Mouse (Mus musculus) megakaryocyte progenitor cell, adult 5-6 weeks (primary cell): ENCODE measurements around the gene Hist1h1e. TPM values are rescaled to one million over a fixed set of nuclear protein-coding genes. Genes with fewer than 3 reads are reported as not detected.

Experiments
- ATAC-seq: replicated peaks from 2 replicates; pipeline ENCODE4 v1.8.0; 2016; ENCODE audit warnings: mild to moderate bottlenecking, moderate TSS enrichment, inconsistent platforms; ENCODE audit not compliant: poor library complexity
- total RNA-seq, 2 experiments: library from RNA; stranded (forward) in 1 of 2; stranded (reverse) in 1 of 2; fragments of 157-497, 149-512 nt in 1 of 2; fragments of 200-1000 nt in 1 of 2; gene quantifications; 2 replicates each; pipeline versions ENCODE4 v1.2.3 to v1.2.4; 2015 to 2017

Gene Hist1h1e
- total RNA-seq (2015) (297 TPM in 2 replicates), total RNA-seq (2017) (260 and 272 TPM in 2 replicates)

- ATAC-seq, result peak; percentile 56
Observed at GRCm38 (mm10) chr13:23622175-23622671, at the start of gene Hist1h1e. Gene Hist1h1e, minus strand, starts transcription at chr13:23622558.

DNA sequence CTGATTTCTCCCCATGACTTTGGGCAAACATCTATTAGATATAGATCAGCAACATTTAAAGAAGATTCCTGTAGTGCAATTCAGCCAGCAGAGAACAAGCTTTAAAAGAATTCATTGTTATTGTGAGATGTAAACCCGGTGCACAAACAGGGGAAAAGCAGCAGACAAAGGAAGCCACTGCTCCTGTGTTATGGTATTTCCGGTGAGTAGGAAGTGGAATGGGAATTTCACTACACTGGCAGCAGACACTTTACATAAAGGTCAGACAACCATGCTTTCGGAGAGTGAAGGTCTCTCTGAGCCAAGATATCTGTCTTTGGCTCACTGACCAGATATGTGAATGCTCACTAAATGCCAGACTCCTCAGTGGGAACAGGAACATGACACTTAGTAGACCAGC is 40.2 kb upstream of the Hist1h1e start:
- no peak for ATAC-seq

- no peak for ATAC-seq
Observed at GRCm38 (mm10) chr13:23659636-23660366, 37.4 kb upstream of the Hist1h1e start.

- peak; percentile 89 for ATAC-seq
Observed at GRCm38 (mm10) chr13:23630653-23631052, 8.3 kb upstream of the Hist1h1e start.

DNA sequence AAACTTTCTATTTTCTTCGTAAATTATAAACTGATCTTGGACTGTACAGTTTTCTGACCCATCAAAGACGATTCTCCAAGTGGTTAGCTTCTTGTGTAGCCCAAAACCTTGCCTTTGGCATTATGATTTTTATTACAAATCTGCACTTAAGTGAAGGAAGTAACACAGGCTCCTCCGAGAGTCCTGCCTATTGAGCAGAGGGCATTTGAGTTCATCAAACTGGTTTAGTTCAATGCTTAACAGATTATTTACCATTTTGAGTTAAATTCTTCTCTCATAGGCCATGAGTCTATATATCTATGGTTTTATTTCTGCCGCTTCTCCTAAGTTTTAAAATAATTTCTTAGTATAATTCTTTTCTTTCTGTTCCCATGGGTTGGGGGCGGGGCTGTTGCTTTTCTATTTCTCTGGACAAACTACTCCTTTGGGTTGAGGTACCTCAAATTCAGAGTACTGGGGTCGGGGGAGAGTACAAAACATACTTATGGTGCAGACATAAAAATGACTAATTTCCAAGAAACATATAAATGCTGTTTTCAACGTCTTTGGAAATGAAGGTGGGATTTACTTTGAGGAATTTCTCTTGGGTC is 598 bp upstream of the Hist1h1e start:
- no peak for ATAC-seq

DNA sequence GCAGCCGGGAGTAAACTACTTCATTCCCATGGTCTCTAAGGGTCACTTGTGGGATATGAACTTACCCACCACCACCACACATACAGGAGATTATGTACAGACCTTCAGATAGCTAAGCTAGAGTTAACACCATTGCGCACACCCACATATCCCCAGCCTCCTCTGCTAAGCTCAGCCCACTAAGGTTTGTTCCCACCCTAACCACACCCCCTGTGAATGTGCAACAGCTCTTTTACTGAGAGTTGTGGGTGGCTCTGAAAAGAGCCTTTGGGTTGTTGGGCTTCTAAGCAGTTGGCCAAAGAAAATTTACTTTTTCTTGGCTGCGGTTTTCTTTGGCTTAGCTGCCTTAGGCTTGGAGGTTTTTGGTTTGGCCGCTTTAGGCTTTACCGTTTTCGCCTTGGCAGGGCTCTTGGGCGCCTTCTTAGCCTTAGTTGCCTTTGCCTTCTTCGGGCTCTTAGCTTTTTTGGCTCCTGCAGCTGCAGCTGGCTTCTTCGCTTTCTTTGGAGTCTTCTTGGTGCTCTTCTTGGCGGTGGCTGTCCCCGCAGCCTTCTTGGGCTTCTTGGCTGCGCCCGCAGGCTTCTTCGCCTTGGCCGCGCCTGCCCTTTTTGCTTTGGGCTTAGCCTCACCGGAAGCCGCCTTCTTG is 705 bp downstream of the Hist1h1e start:
- ATAC-seq, result peak; percentile 65

GRCm38 (mm10) chr13:23620733-23621531 is 1.4 kb downstream of the Hist1h1e start, which contains the start of gene Hist1h2be:
Gene Hist1h2be, minus strand, starts transcription at chr13:23621124.
- ATAC-seq, result peak; percentile 56

- ATAC-seq, result no peak
Observed at GRCm38 (mm10) chr13:23620056-23620732, 2.2 kb downstream of the Hist1h1e start.

DNA sequence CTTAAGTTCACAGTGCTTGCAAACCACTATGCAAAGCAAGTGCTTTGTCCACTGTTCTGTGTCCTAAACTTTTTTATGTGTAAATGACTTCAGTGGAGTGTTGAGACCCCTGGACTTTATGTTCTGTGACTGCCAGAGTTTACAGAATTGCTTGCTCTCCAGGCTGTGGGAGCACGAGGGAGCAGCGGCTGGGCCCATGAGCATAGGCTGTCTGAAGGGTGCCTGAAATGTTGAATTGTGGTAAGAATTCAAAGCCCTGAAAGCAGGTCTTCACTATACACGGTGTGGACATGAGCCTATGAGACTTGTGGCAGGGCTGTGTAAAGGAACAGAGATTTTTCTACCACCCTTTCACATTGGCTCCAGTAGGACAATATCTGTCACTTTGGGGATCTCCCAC is 10.7 kb downstream of the Hist1h1e start:
- ATAC-seq, result no peak

DNA sequence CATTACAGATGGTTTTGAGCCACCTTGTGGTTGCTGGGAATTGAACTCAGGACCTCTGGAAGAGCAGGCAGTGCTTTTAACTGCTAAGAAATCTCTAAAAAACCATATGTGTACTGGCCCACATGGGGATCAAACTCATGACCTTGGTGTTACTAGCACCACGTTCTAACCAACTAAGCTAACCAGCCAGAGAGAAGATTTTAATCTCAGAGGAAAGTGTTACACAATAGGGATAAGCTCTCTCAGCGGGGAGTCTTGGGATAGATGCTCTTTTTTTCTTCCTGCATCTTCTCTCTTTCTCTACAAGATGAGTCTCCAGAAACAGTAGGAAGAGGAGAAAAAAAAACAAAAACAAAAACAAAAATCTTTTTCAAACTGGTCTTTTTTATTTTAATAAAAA is 12.0 kb downstream of the Hist1h1e start:
- no peak for ATAC-seq

GRCm38 (mm10) chr13:23609844-23610243 is 12.5 kb downstream of the Hist1h1e start:
- ATAC-seq, result no peak

- peak; percentile 92 for ATAC-seq
Observed at GRCm38 (mm10) chr13:23609209-23609608, 13.1 kb downstream of the Hist1h1e start.

- ATAC-seq, result no peak
Observed at GRCm38 (mm10) chr13:23605052-23605451, 17.3 kb downstream of the Hist1h1e start.

DNA sequence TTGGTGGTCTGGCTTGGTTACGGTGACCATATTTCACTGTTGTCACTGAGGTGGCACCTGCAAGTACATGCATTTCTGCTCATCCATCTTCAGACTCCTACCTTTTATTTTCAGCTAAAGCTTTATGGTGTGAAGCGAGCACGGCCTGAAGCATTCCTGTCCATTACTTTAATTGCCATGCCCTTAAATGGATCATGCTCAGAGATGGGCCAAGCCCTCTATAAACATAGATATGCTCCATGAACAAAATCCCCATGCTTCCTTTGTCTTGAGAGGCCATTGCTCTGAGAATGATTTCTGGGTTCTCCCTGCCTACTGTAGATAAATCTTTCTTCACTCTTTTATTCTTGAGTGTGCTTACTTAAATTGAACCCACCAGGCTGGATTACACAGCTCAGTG is 17.9 kb downstream of the Hist1h1e start:
- ATAC-seq, result no peak

GRCm38 (mm10) chr13:23603182-23603699 is 19.1 kb downstream of the Hist1h1e start:
- ATAC-seq, result no peak

- ATAC-seq, result peak; percentile 73
Observed at GRCm38 (mm10) chr13:23597957-23598356, 24.4 kb downstream of the Hist1h1e start.

- peak; percentile 88 for ATAC-seq
Observed at GRCm38 (mm10) chr13:23595622-23596372, 26.6 kb downstream of the Hist1h1e start.

GRCm38 (mm10) chr13:23595185-23595584 is 27.2 kb downstream of the Hist1h1e start:
- ATAC-seq, result no peak

DNA sequence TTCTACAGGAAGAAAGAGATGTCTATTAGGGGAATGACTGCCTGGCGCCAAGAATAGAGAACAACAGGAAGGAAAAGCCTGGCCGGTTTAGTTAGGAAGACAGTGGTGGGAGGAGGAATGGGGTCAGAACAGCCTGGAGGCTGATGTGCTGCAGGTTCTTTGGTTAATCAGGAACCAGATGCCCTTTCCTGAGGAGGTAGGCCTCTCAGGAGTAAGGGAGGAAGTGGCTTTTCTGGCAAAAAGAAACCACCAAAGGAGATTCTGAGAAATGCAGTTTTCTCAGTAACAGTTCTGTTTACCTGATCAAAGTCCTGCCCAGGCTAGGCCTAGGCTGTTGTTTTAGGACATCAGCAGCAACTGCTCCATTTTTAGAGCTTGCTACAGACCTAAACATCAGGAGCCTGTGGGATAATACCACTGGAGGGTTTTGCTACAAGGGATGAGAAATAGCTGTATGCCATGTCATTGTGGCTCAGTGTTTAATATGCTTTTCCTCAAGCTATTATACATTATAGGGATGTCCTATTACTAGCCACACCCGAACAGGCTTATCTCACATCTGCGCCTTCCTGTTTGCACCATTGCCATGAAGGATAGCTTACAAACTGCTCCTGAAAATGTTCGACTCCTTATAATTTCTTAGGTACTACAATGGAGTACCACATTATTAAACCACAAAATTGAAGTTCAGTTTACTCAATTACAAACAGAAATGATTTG is 29.1 kb downstream of the Hist1h1e start:
- ATAC-seq, result peak; percentile 38
